Comparison of ENCODE assay signal across 11 mouse cellular contexts in genomic region chr4:137189058-137189457, GRCm38 (mm10).
DNase-seq lines count a peak whose midpoint lies in the region; ATAC-seq and TF ChIP-seq lines count a peak whose summit lies in the region.
"Had no signal": no experiment of that assay in that cellular context is flagged by ENCODE, and none has a peak within 500 bp of the region (broad histone marks: within the 10 kb centered on the region; RNA-seq: fewer than 3 reads in every experiment).

No protein-coding gene starts in this region.

- H3K4me2 ChIP-seq in heart, embryonic 11.5 days, result no peak overlapping the region
- H3K4me2 ChIP-seq in hindbrain, embryonic 12.5 days (replicated peaks), result no peak overlapping the region
- H3K4me2 ChIP-seq: neural tube, embryonic 15.5 days had no signal

- no peaks in the 10 kb centered on the region for H3K79me2 ChIP-seq in heart, adult 2 months (replicated peaks; ENCODE audit: control insufficient read depth, insufficient read depth, low read length)

- no peak for TF ChIP-seq POLR2A in heart, adult 2 months (IDR thresholded peaks at IDR 0.05; ENCODE audit: insufficient read depth, low read depth, low read length)

- no peak overlapping the region for H3K4me3 ChIP-seq in heart, adult 2 months
- H3K4me3 ChIP-seq in heart, embryonic 11.5 days (ENCODE audit: low read depth, low read length), result no peak overlapping the region
- H3K4me3 ChIP-seq in hindbrain, embryonic 12.5 days, result no peak overlapping the region
- H3K4me3 ChIP-seq: hindbrain, embryonic 10.5 days; neural tube, embryonic 15.5 days had no signal

- no peak overlapping the region for H3K9ac ChIP-seq in heart, adult 2 months (ENCODE audit: low read depth, low read length)
- no peak overlapping the region for H3K9ac ChIP-seq in heart, embryonic 11.5 days (ENCODE audit: low read depth, low read length)
- H3K9ac ChIP-seq in hindbrain, embryonic 12.5 days, result no peak overlapping the region
- H3K9ac ChIP-seq: neural tube, embryonic 15.5 days had no signal

- 30% methylated on average over 6 of the region's 6 CpGs for WGBS in heart, adult 2 months
- 58% methylated on average over 6 of the region's 6 CpGs for WGBS in heart, embryonic 11.5 days (ENCODE audit: insufficient replicate concordance)
- WGBS in hindbrain, embryonic 12.5 days, result 71% methylated on average over 6 of the region's 6 CpGs

- intact Hi-C loops in heart, adult 2 months (cut with DNase I), result no loop called here

- DNase-seq in heart, adult 2 months, result peak in 1 of 2 experiments; percentile 29
- DNase-seq in retina, postnatal 1 day, result peak; percentile 24
- DNase-seq in retina, embryonic 14.5 days (ENCODE audit: low spot score), result no peak
- DNase-seq in gastrocnemius, postnatal 25 days, result peak; percentile 78
- DNase-seq in thymus, postnatal 4 days, result peak; percentile 87
- no peak for DNase-seq in urinary bladder, postnatal 25 days (ENCODE audit: low spot score)
- DNase-seq: lung, postnatal 4 days had no signal

- no peak for TF ChIP-seq EP300 in heart, adult 2 months (IDR thresholded peaks at IDR 0.05; ENCODE audit: insufficient read depth, low read depth, low read length)

- no peaks in the 10 kb centered on the region for H3K27me3 ChIP-seq in heart, adult 2 months (ENCODE audit: control insufficient read depth, insufficient read depth, low read length)
- peaks cover 3% of the 10 kb centered on the region; the same call in 1 of the 2 replicates for H3K27me3 ChIP-seq in heart, embryonic 11.5 days (ENCODE audit: control insufficient read depth, insufficient read depth, low read length)
- H3K27me3 ChIP-seq in hindbrain, embryonic 12.5 days, result peaks cover 3% of the 10 kb centered on the region; the same call in 1 of the 2 replicates
- H3K27me3 ChIP-seq: neural tube, embryonic 15.5 days had no signal

- H3K36me3 ChIP-seq in heart, adult 2 months (ENCODE audit: control insufficient read depth, insufficient read depth, low read length), result no peaks in the 10 kb centered on the region
- H3K36me3 ChIP-seq in heart, embryonic 11.5 days (ENCODE audit: control insufficient read depth, insufficient read depth, low read length), result no peaks in the 10 kb centered on the region
- H3K36me3 ChIP-seq in hindbrain, embryonic 12.5 days, result no peaks in the 10 kb centered on the region
- H3K36me3 ChIP-seq: hindbrain, embryonic 10.5 days; neural tube, embryonic 15.5 days had no signal

- H3K9me3 ChIP-seq in heart, embryonic 11.5 days (replicated peaks; ENCODE audit: control insufficient read depth, low read length), result no peaks in the 10 kb centered on the region
- no peaks in the 10 kb centered on the region for H3K9me3 ChIP-seq in hindbrain, embryonic 12.5 days (replicated peaks)
- H3K9me3 ChIP-seq: hindbrain, embryonic 10.5 days; neural tube, embryonic 15.5 days had no signal

- TF ChIP-seq CTCF in heart, adult 2 months (IDR thresholded peaks at IDR 0.05), result peak; percentile 50

- H3K4me1 ChIP-seq in heart, adult 2 months (ENCODE audit: control insufficient read depth, insufficient read depth, low read length), result no peaks in the 10 kb centered on the region
- H3K4me1 ChIP-seq in heart, embryonic 11.5 days (ENCODE audit: control insufficient read depth, insufficient read depth, low read length), result peaks cover 6% of the 10 kb centered on the region; the same call in 1 of the 2 replicates
- peaks cover 7% of the 10 kb centered on the region; the same call in 1 of the 2 replicates for H3K4me1 ChIP-seq in hindbrain, embryonic 12.5 days

- no peak overlapping the region for H3K27ac ChIP-seq in heart, adult 2 months
- H3K27ac ChIP-seq in heart, embryonic 11.5 days (ENCODE audit: low read depth, low read length), result no peak overlapping the region
- H3K27ac ChIP-seq in hindbrain, embryonic 12.5 days, result no peak overlapping the region
- H3K27ac ChIP-seq: hindbrain, embryonic 10.5 days; neural tube, embryonic 15.5 days had no signal

- ATAC-seq in heart, embryonic 11.5 days (replicated peaks; ENCODE audit: insufficient number of reproducible peaks, low FRiP score, low TSS enrichment), result no peak
- no peak for ATAC-seq in hindbrain, embryonic 12.5 days (ENCODE audit: low FRiP score)

Comparison
In these comparisons a context has a peak if more than half of its experiments do, and no peak if none do; other contexts are left out.
1. DNase-seq: peak in retina, postnatal 1 day (single experiment), gastrocnemius, postnatal 25 days (single experiment) and thymus, postnatal 4 days (single experiment); none in retina, embryonic 14.5 days (single experiment) and urinary bladder, postnatal 25 days (single experiment).